Mouse (Mus musculus) inflammation-experienced regulatory T-cells (primary cell): ENCODE measurements around the gene Arhgef11. TPM values are rescaled to one million over a fixed set of nuclear protein-coding genes. Genes with fewer than 3 reads are reported as not detected.

Experiments used
- polyA plus RNA-seq, 2 experiments: library from polyadenylated mRNA; unstranded; fragments of 100-300 nt; shearing (Covaris generic); gene quantifications; one replicate each; pipeline ENCODE4 v1.2.1; 2017

Gene Arhgef11
- polyA plus RNA-seq, result 10 to 100 TPM; 15.8 to 17.8 TPM

DNA sequence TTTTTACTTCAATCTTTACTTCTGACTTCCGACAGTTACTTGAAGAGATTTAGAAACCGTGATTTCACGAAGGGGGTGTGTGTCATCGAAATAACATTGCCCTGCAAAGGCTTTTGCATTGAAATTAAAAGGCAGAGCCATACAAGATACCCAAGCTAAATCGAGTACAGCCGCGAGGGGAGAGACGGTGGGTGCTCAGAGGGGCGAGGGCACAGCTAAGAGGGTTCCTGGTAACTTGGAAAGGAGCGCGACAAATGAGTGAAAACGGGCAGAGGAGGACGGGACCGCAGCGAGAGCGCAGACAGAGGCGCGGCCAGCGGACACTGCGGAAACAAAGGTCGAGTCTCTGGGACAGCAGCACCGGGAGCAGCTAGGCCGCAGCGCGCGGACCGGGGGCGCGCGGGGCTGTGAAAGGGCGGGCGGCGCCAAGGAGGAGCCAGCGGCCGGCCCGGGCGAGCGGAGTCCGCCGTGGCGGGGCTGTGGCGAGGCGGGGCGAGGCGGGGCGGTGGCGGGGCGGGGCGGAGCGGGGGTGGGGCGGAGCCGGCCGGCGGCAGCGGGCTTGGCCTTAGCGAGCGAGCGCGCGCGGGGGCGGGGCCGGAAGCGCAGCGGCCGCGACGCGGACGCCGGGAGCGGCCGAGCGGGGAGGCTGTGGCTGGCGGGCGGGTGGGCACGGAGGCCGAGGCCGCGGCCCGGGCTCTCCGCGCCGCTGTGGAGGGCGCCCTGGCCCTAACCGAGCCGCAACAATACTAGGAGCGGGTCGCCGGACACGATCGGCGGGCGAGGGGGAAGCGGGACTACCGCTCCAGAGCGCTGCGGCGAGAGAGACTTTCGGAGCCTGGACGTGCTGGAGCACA is at the start of gene Arhgef11:
Gene Arhgef11, plus strand, starts transcription at position 603 of the 854 bp plus-strand sequence.

DNA sequence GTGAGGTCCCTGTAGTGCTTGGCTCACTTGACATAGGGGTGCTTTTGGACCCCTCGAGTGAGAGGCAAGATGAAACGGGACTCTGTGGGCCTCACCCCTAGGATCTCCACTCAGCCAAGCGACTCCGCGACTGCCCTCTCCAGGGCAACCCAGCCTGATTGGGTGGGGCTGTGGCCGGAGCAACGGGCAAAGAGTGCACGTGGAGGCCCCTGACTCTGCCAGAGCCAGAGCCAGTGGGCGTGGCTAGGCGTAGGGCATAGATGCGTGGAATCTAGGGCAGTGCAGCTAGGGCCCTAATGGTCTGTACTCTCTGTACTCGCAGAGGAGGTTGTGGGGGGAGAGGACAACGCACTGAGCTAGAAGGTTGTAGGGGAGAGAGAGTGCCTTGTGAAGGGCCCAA is 131.1 kb downstream of the Arhgef11 start, which contains the start of gene Lrrc71:
Gene Lrrc71, minus strand, starts transcription at position 195 of the 400 bp plus-strand sequence.

Other genes with a start within 250 kb of the Arhgef11 start
- 10 to 100 TPM in 1 of 2 experiments, 1 to 10 TPM in 1; 6.6 to 16.3 TPM for gene Fcrl1, start 241.2 kb upstream of the Arhgef11 start, polyA plus RNA-seq
- gene Fcrl5, start 181.8 kb upstream of the Arhgef11 start, polyA plus RNA-seq, result under 1 TPM; 0.49 to 0.98 TPM
- 10 to 100 TPM; 35.4 to 42.9 TPM for gene Etv3, start 92.2 kb upstream of the Arhgef11 start, polyA plus RNA-seq
- under 1 TPM; 0.13 to 0.51 TPM for gene Lrrc71, start 131.1 kb downstream of the Arhgef11 start, polyA plus RNA-seq
- gene Ntrk1, start 177.6 kb downstream of the Arhgef11 start, polyA plus RNA-seq, result 1 to 10 TPM in 1 of 2 experiments, under 1 TPM in 1; 0.24 to 2.0 TPM
- 1 to 10 TPM in 1 of 2 experiments, under 1 TPM in 1; 0.06 to 1.3 TPM for gene Insrr, start 179.4 kb downstream of the Arhgef11 start, polyA plus RNA-seq
- gene Pear1, start 206.7 kb downstream of the Arhgef11 start, polyA plus RNA-seq, result 100 to 1,000 TPM in 1 of 2 experiments, 10 to 100 TPM in 1; 51.9 to 127 TPM
- 100 to 1,000 TPM; 207 to 242 TPM for gene Sh2d2a, start 229.2 kb downstream of the Arhgef11 start, polyA plus RNA-seq